Mouse (Mus musculus): ENCODE measurements around the gene Ppp1r12b. TPM values are rescaled to one million over a fixed set of nuclear protein-coding genes. Genes with fewer than 3 reads are reported as not detected.

Gene Ppp1r12b
- total RNA-seq, 4 experiments from 2014 or later = 70.1 to 85.0 (median 73.8) TPM

- DNase-seq (ENCODE audit: low spot score in 2 of 2) = no peak
Measured at GRCm38 (mm10) chr1:134725276-134725675, 230.5 kb downstream of the Ppp1r12b start.

DNA sequence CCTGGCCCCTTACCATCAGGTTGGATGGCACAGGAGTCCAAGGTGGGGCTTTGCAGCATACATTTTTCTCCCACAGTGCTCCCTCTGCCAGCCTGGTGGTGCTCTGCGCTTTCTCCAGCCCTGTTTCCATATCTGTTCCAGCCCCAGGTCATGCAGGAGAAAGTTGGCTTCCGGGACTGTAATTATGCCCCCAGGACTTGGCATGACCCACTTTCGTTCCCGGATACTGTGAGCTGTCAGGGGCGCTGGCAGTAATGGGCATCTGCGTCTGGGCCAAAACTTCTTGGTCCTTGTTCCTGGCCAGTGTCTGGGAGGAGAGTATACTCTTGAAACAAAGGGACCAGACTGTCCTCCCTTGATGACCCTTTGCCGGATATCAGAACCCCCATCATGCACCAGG lies 232.9 kb downstream of the Ppp1r12b start:
- no peak for DNase-seq (ENCODE audit: low spot score in 2 of 2)

- DNase-seq (ENCODE audit: low spot score in 2 of 2) = no peak
Measured at GRCm38 (mm10) chr1:134721486-134721885, 234.3 kb downstream of the Ppp1r12b start.

GRCm38 (mm10) chr1:134719718-134720304 lies 235.9 kb downstream of the Ppp1r12b start:
- no peak for DNase-seq (ENCODE audit: low spot score in 2 of 2)

DNA sequence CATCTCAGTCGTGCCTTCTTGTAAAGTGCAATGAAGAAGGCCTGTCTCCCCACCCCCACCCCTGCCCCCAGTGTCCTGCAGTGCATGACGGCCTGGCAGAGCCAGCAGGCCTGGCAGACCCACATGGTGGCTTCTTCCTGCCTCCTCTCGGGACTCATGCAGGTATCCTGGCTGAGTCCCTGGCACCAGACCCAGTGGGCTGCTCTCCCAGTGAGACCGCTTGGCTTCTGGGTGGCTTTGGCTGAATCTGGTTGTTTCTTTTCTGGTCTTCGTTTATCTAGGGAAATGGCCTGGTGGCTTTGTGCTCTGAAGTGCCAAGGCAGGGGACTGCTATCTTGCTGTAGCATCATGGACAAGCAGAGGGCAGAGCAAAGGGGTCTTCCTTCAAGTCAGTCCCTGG lies 240.7 kb downstream of the Ppp1r12b start:
- DNase-seq (ENCODE audit: low spot score in 2 of 2) = no peak

DNA sequence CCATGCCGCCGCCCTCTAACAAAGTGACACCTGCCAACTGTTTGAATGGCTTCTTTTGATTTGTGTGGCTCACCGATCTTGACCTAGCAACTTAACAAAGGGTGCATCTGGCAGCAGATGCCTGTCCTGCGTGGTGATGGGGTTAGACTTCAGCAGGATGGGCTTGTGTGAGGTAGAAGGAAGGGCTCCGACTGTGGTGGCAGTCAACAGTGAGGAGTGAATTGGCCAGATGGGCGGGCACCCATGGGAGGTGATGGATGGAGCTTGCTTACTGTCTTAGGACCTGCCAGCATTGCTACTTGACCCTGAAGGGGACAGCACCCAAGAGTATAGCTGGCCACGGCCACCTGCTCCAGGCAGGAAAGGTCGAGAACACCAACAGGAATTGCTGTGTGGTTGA lies 241.6 kb downstream of the Ppp1r12b start:
- DNase-seq (ENCODE audit: low spot score in 2 of 2) = no peak

DNA sequence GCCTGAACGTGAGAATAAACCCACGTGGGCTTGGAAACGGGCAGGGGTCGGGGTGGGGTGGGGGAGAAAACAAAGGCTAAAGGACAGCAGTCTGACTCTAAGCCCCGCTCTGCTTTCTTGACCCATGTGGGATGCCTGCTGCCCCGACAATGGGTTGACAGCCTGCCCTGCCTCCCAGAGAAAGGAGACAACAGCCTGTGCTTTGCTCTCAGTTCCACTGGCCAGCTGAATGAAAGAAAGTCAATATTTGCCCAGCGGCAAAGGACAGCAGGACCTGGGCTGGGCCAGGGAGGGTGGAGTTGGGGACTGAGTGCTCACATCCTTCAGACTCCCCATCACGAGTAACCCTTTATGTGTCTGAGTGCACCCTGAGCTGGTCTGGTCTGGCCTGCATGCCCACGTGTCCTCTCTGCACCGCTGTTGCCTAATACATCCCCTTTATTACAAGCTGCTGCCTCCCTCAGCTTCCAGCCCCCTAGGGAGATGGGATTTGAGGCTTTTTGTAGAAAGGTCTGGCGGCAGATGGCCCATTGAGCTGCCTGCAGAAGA lies 242.2 kb downstream of the Ppp1r12b start:
- no peak for DNase-seq (ENCODE audit: low spot score in 2 of 2)

DNA sequence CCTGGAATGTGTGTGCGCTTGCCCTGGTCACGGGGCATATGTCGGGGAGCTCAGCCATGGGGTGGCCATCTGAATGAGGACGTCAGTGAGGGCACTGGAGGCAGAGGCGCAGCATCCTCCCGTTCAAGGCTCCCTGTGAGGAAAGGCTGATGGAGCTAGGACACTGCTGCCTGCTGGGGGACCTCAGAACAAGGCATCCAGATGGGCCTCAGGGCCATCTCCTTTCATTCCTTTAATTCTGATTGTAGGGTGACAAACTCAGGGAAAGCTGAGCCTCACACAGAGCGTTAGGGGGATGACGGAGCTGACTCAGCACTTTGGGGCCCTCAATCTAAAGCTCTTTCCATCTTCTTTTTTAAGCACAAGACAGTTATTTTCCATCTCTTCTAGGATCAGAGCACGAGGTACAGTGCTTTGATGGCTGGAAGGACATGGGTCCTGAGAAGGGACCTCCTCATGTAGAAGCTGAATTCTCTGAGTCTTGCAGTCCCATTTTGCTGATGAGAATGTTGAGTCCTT lies 242.9 kb downstream of the Ppp1r12b start:
- no peak for DNase-seq (ENCODE audit: low spot score in 2 of 2)

GRCm38 (mm10) chr1:134711653-134712052 lies 244.1 kb downstream of the Ppp1r12b start:
- DNase-seq (ENCODE audit: low spot score in 2 of 2) = no peak

- no peak for DNase-seq (ENCODE audit: low spot score in 2 of 2)
Measured at GRCm38 (mm10) chr1:134711061-134711460, 244.7 kb downstream of the Ppp1r12b start.

GRCm38 (mm10) chr1:134709411-134710306 lies 246.1 kb downstream of the Ppp1r12b start:
- no peak for DNase-seq (ENCODE audit: low spot score in 2 of 2)

DNA sequence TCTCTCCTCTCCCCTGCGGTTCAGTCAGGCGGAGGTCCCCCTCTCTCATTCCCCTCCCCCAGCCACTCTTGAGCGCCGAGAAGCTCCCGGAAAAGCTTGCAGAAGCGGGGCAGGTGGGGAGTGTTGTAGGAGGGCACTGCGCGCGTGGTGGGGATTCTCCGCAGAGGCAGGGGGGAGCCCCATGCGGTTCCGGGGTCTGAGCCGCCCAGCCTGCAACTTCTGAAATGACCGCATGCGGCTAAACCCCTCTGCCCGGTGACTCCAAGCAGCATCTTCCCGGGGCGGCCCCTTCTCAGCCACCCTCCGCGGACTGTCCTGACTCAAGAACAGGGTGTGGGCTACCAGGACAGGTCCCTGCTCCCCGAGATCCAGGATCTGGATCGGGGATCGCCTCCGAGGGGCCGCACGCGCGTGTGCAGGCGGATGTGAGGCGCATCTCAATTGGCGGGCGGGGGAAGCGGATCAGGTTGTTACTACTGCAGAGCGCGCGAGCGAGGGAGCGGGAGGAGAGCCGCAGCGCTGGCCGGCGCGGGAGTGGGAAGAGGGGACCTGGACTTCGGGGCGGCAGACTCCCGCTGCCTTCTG lies 246.8 kb downstream of the Ppp1r12b start:
- no peak for DNase-seq (ENCODE audit: low spot score in 2 of 2)

DNA sequence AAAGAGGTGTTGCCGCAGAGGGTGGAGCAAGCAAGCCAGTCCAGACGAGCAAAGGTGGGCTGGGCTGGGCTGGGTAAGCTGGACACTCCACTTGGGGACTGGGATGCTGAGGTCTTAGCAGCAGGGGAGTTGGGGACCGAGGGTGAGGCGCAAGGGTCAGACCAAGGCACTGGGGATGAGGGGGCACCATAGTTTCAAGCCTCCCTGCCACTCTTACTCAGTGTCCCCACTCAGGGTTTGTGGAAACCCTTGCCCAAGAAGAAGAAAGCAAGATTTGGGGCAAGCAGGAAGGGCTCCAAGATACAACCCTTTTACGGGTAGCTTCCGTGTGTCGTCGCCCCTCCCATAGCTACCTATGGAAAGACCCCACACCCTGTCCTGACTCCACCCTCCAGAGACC lies 247.5 kb downstream of the Ppp1r12b start:
- DNase-seq (ENCODE audit: low spot score in 2 of 2) = no peak

DNA sequence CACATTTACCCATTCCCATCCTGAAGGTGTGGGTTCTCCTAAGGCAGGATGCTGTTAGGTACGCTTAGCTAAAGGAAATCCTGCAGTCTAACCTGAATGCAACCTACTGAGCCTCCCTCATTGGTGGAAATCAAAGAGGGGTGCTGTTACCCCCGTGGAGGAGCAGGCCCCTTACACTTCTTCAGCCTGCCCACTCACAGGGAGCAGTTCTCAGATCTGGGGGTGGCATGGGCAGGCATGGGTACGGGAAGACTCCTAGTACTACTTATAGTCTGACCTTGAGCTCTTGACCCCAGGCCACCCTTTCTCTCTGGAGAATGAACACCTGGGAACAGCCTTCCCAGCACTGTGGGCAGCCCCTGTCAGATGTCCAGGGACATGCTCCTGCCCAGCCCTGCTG lies 248.2 kb downstream of the Ppp1r12b start:
- no peak for DNase-seq (ENCODE audit: low spot score in 2 of 2)

DNA sequence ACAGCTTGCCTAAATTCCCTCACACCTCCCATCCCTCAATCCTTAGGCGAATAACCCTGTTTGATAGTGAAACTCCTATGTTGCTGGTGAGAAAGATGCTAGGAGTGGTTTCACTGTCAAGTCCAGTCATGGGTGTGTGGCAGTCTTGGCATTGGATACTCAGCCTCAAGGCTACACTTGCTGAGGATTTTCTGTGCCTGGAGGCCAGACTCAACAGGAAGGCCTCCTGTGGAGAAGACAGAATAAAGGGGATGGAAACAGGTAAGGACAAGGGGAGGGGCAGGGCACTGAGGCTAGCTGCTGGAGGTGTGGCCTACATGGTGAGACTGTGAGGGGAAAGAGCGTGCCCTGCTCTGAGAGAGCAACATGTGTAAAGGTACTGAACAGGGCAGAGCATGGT lies 249.2 kb downstream of the Ppp1r12b start:
- DNase-seq (ENCODE audit: low spot score in 2 of 2) = no peak

Small RNA genes within 50 kb of the gene (microRNA-seq; reads per million reads assigned to microRNA genes)
- gene Gm22232 = 0 reads per million in 2 experiments

Other genes starting within 250 kb of the Ppp1r12b start
- 1 to 10 TPM in 3 of 4 experiments, under 1 TPM in 1; 0.84 to 2.7 (median 1.7) TPM for gene Ube2t, start 6.6 kb upstream of the Ppp1r12b start, total RNA-seq (2022)
- 1 to 10 TPM; 1.2 to 2.4 (median 1.7) TPM for gene Lgr6, start 149.3 kb upstream of the Ppp1r12b start, total RNA-seq (2022)
- 1 to 10 TPM; 1.3 to 1.5 (median 1.3) TPM for gene Ptpn7, start 176.8 kb upstream of the Ppp1r12b start, total RNA-seq (2022)
- gene Arl8a, start 190.9 kb upstream of the Ppp1r12b start, total RNA-seq (2022) = 100 to 1,000 TPM; 255 to 276 (median 267) TPM
- gene Gpr37l1, start 211.7 kb upstream of the Ppp1r12b start, total RNA-seq (2022) = 100 to 1,000 TPM; 177 to 205 (median 196) TPM

All from left cerebral cortex, adult 8-10 months (tissue).